Mouse (Mus musculus) kidney, postnatal 25 days (tissue): ENCODE data around the gene Ulk4.

Experiments used
- DNase-seq, 2 experiments: peaks; one replicate each; pipeline ENCODE4 v3.0.0; 2021; ENCODE audit warnings: mixed read lengths in 2 of 2

The Ulk4 gene

DNA sequence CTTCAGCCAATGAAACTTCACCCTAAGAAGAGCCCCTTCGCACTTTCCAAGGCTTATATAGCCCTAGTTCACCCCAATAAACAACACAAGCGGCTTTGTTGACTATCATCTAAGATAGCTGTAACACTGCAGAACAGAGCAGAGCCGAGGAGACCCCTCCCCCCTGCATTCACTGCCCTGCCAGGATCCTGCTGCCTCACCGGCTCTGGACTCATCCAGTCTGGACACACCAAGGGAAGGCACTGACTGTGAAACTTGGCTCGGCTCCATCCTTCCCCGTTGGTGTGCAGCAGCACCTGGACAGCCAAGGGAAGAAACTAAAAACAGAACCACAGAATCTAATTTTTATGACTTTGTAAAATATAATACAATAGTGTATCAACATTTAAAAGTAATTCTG lies 91.2 kb downstream of the Ulk4 start:
- peak; percentile 50 to 64 for DNase-seq

DNA sequence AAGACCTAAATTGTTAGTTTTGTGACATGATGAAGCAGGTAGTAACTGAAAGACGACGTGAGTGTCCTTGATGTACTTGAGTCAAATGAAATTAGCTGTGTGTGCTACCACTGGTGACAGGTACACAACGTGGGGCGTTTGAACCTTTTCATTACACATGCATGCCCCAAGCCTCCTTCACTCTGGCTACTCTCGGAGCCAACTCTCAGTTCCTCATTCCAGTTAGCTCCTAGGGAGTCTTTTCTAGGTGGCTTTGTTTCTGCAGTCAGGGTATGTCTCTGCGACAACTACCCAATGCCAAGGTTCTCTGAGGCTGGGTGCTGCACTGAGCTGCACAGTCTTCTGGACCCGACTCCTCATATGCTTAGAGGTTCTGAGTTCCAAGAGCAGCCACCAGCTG lies 100.6 kb downstream of the Ulk4 start:
- DNase-seq: no peak

DNA sequence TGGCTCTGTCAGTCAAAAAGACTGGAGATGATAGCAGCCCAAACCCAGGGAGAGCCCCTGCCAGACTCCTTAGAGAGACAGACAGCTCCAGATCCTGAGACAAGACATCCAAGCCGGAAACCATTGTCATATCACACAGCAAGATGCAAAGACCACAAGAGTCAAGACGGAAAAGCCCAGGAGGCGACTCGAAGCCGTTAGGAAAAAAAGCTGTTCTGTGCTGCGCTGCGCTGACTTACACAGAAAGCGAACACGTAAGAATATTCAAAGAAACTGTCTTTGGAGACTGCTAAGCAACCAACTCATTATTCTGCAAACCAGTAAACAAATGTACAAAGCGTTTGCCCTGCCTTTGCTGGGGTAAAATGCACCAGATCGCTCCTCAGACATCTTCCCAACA lies 101.8 kb downstream of the Ulk4 start:
- DNase-seq: no peak

DNA sequence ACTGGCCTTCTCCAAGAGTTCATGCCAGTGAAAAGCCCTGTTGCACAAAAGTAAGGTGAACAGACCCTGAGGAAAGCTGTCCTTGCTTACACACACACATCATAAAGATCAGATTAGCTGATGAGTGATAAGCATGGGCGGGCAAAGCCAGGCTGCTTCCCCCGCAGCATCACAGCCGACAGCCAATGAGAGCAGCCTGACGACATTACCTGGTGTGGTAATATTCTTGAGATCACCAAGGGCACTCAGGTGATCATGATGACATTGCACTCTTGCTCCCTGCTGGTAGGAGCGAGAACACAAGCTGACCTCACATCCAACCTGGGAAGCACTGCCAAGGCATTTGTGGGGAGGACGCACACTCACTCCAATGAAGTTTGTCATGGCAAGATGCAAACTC lies 104.9 kb downstream of the Ulk4 start:
- DNase-seq: no peak

DNA sequence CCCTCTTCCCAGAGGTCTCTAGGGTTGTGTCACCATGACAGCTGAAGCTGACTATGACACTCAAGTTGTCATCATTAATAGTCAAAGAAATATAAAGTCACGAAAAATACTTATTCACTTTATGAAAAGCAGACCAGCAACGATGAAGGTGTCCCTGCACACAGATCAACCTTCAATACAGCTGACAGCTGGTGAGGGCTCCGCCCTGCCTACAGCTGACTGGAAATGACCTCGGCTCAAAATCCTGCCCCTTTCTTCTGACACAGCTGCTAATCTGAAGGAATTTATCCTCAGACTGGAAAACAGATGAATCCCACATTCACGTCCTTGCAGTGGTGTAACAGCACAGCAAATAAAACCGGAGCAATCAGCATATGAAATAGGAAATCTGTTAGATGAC lies 105.4 kb downstream of the Ulk4 start:
- no peak for DNase-seq

DNA sequence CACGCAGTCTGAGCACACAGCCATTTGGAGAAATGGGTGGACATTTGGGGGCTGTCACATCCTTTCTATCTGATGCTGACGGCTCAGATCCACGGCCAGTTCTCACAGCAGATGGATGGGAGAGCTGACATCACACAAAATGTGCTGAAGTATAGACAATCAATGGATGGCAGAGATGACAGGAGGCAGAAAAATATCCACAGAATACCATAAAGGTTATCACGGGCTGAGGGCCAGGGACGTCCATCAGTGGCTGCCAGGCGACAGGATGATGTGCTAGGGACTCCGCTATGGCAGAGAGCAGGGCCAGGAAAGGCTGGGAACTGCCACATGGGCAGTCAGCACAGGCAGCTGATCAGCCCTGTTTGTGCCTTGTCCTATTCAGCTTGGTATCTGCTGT lies 112.4 kb downstream of the Ulk4 start:
- no peak for DNase-seq

DNA sequence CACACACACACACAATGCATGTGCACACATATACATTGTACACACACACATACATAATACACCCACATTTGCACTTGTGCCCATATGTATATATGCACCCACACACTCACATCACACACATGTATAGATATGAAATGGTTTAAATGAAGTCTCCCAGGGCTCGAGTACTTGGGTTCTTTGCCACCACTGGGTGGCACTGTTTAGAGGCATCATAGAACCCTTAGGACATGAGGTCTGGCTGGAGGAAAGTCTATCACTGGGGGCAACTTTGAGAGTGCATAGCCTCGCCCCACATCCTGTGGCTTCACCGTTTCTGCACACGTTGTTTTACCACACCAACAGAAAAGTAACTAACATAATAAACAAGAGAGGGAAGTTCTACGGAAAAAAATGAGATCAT lies 114.2 kb downstream of the Ulk4 start:
- peak in 1 of 2 experiments; percentile 33 for DNase-seq

DNA sequence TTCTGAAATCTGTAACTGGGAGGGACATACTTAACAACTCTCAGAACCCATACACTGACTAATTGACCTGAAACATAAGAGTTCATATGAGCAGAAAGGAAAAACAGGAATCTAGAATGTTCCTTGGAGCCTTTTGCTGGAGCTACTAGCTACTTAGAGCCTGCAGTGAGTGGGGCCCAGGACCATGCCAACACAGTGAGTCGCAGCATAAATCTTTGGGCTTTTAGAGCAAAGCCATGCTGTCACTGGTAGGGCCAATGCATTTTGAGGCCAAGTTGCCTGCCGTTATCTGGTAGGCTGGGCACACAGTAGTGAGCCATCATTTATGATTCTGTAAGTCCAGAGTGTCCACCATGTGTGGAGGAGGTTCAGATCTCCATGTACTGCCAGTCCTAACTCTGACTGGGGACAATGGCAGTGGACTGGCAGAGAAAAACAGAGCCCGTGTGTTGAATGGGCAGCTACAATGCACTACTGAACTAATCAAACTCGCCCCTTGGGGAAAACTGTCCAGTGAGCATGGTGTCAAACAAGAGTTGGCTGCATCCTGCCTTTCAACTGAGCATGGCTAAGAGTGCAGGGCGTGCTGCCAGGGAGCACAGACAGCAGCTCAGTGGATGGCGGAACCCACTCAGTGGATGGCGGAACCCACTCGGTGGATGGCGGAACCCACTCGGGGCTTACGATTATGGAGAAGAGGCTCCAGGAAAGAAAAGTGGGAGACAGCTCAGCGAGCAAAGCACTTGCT lies 115.0 kb downstream of the Ulk4 start:
- DNase-seq: no peak

DNA sequence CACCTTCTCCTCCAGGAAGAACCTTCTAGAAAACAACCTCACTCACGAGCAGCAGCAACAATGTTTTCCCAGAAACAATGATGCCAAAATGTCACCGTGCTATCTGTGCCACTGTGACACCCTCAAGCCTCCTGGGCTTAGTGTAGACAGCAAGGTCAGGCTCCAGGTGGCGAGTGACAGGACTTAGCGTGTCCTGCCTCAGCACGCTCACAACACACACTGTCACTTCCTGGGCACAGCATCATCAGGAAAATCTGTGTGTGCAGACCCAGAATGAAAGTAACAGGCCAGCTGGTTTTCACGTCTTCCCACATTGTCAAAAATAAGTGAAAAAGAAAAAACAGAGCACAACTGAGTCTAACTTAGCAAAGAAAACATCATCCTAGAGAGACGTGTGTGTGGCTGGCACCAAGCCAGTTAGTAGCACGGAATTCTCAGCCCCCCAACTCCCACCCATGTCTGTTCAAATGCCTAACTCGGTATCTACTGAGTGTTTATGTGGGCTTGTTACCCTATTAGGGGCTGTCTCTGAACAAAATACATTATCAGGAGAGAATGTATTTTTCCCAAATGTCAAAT lies 120.7 kb downstream of the Ulk4 start:
- no peak for DNase-seq

DNA sequence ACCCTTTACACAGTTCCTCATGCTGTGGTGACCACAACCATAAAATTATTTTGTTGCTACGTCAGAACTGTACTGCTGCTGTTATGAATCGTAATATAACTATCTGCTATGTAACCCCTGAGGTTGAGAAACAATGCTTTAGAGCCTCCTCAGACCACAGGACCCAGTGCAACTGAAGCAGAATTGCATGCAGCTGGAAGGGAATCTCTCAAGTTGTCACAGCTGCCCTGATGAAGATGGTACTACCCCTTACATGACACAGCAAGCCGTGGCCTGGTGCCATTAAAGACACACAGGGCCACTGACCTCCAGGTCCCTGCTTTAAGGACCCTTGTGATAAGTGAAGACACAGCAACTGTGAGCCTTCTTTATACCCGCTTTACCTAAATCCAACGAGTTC lies 123.7 kb downstream of the Ulk4 start:
- DNase-seq: no peak

DNA sequence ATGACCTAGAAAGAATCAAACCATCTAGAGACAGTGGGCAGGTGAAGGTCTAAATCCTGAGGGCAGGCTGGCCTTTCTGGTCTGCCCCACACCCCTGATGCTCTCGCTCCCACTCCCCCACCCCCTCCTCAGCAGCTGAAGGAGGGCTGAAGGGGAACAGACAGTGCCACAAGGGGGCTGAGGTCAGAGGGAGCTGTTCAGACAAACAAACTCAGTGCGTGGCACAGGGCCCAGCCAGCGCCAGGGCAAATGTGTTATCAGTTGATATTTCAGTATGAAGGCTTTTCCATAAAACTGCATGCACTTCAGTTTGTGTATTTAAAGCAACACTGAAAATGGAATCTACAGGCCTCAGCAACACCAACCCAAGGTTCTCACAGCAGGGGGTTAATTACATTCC lies 128.4 kb downstream of the Ulk4 start:
- DNase-seq: no peak

DNA sequence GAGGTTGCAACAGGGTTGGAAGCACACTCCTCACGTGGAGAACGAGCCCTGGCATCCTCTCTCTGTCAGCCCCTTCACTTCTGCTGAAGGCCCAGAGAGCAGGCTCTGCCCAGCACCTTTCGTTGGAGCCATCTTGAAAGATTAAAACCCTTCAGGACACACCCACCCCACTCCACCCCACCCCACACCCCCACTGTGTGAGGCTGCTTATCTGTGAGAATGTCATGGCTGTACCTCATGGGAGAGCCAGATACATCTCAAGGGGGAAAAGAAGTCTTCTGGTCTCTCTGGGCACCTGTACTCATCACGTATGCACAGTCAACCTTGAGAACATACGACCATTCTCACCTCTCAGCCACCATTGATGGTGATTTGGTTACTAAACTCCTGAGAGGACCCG lies 133.8 kb downstream of the Ulk4 start:
- no peak for DNase-seq

DNA sequence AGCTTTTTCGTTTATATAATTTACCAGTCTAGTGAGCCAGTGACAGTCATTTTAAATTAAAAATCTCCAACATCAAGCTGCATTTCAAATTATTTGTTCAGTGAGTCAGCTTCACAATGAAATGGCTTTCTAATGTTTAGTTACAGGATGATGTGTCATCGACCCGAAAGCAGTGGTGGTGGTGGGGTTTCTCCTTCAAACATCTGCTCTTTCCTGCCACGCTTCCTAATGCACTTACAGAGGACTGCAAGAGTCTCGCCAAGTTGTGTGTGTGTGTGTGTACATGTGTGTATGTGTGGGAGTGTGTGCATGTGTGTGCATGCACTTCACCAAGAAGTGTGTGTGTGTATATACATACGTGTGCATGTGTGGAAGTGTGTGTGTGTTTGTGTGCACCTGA lies 144.4 kb downstream of the Ulk4 start:
- DNase-seq: no peak

DNA sequence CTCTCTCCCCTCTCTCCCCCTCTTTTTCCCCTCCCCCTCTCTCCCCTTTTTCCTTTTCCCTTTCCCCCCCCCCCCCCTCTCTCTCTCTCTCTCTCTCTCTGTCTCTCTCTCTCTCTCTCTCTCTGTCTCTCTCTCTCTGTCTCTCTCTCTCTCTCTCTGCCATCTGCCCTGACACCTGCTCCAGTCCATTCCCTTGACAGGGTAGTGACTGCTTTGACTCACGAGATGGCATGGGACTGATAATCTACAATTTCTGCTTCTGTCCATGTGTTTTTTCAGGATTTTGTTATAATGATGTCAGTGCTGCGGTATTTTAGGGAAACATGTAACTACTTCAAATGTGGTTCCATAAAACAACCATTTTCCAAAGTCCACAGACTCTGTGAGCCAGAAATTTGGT lies 147.5 kb downstream of the Ulk4 start:
- DNase-seq: no peak

DNA sequence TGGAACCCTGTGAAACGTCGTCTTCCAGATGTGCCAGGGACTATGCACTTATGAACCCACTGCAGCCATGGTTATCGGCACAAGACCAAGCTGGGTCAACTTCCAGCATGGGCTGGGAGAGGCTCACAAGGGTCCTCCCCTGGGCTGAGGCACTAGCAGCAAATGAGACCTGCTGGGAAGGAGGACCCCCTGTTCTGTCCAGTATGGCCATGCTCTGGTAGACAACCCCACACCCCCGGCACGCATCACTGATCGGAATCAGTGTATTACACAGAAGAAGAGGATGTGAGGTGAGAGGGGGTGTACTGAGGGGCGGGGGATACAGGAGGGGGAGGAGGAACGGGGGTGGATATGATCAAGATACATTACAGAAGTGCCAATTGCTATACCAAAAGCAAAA lies 148.1 kb downstream of the Ulk4 start:
- DNase-seq: no peak

DNA sequence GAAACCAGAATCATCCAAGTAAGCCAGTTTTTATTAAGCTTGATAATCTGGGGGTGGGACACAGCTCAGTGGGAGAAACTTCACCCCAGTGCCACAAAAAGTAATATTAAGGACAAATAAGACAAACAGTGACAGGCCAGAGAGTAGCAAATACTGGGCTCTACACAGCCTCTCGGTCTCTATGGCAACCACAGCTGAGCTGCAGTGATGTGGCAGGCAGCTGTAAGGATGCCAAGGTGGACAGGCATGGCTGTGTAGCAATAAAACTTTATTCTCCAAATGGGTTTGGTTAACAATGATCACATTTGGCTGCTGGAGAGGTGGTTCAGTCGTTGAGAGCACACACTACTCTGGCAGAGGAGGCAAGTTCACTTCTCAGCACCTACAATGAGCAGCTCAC lies 150.0 kb downstream of the Ulk4 start:
- DNase-seq: no peak

DNA sequence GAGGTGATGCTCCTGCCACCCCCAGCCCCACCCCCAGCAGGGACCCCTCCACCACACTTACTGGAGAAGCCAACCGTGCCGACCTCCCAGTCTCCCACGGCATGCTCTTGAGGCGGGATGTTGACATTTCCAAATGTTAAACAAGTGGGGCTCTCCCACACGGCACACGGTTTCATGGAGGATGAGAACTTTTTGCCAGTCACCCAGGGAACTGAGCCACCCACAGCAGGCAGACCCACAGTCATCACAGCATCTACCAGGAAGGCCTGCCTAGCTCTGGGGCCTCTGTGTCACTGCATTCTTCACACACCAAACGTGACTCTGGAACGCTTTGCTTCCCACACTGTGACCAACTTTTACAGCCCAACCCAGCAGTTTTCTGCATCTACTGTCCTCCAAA lies 152.3 kb downstream of the Ulk4 start:
- DNase-seq: no peak

DNA sequence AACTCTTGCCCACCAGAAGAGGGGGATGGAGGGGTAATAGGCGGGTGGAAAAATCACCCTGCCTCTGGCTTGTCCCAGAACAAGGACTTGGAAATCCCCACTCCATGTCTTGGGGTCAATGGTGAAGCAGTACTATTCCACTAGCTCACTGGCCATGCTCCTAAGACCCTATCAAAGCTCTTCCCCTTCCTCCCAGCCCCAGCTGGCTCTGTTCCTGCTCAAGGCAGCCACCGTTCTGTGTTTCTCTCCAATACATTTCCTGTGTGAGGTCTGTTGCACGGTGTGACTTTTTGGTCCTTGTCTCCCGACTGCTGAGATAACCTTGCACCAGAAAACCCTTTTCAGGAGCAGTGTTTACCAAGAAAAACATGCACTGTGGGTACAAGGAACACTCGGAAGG lies 155.0 kb downstream of the Ulk4 start:
- no peak for DNase-seq

DNA sequence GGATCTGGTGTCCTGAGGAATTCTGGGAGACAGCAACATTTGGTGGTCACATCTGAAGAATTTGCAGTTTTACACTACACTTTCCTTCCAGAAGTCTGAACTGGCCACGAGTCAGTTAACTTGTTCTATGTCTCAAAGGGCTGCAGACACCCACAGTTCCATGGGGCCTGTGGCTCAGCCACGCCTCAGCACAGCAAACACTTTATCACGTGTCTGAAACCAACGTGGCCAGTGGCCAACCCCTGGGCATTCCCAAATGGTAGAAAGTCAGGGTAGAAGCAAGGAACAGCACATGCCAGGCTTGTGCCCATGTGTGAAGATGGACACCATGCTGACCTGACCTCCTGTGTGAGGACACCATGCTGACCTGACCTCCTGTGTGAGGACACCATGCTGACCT lies 159.1 kb downstream of the Ulk4 start:
- no peak for DNase-seq

DNA sequence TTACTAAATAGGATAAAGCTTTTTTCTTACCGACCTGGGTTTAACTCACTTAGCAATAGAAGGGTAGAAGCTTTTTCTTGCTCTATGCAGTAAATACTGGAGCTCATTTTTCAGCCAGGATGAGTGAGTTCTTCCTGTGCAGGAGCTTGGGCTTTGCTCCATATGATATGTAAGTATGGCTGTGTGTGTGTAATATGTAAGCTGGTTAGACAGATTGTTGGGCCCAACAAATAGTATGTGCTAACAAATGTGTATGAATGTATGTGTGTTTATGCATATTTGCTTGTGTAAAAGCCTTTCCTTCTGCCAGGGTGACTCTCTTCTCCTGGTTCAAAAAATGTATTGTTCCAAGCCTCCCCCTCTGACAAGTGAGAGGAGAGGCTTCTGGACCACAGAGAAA lies 164.9 kb downstream of the Ulk4 start:
- DNase-seq: no peak

DNA sequence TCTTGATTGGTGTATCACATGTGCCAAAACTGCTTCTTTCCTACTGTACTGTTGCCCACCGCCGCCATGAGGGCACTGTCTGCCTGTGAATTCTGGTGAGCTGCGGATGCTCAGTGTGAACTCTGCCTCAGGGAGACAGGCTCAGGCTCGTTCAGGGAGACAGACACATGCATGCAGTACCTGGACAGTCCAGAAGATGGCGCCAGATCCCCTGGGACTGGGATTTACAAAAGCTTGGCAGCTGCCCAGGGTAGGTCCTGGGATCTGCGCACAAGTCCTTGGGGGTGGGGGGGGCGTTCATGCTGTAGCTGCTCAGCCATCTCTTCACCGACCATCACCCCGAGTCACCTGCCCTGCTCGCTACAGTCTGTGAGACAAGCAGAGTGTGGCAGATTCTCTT lies 168.9 kb downstream of the Ulk4 start:
- peak; percentile 75 to 85 for DNase-seq

DNA sequence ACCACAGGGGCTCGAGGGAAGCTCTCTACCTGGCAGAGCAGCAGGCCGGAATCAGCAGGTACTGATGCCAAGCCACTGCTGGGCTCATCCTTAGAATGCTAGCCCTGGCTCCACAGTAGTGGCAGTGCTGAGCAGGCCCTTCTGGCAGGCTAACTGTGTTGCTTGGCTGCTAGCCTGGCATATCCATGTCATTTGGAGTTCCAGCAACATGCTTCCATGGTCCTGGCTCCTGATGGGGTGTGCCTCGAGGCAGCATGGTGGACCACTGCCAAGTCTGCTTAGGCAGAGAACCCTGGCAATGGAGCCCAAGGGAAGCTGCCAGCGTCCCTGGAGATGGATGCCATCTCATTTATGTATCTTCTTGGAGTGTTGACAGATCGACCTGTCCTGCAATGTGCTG lies 169.4 kb downstream of the Ulk4 start:
- peak; percentile 34 to 41 for DNase-seq

DNA sequence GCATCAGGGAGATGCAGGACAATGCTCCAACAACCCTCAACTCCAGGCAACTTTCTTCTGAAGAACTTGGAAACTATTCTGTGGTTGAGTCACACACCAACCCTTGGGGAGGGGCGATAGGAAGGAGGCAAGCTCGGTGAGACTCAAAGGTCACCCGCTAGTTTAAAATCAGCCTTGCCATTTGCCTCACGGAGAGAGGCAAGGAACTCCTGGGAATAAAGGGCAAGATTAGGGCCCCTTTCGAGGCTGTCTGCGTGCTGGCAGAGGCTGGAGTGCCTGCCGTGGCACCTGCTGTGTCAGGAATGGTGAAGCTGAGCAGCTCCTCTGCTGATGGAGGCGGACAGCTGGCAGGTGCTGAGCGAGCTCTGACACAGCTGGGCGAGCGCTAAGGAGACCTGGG lies 169.9 kb downstream of the Ulk4 start:
- peak; percentile 26 to 59 for DNase-seq

DNA sequence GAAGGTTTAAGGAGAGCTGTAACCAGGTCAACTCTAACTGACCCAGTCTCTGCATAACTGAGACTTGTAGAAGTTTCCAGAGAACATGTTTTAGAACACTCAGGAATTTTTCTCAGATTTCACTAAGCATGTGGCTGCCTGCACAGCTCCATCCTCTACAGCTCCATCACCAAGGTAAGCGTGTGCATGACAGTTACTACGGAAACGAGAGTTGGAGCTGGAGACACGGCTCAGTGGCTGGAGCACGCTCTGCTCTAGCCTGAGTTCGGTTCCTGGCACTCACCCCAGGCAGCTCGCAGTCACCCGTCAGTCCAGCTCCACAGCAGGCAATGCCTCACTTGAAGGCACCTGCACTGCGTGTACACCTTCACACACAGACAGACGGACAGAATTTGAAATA lies 175.5 kb downstream of the Ulk4 start:
- DNase-seq: no peak

DNA sequence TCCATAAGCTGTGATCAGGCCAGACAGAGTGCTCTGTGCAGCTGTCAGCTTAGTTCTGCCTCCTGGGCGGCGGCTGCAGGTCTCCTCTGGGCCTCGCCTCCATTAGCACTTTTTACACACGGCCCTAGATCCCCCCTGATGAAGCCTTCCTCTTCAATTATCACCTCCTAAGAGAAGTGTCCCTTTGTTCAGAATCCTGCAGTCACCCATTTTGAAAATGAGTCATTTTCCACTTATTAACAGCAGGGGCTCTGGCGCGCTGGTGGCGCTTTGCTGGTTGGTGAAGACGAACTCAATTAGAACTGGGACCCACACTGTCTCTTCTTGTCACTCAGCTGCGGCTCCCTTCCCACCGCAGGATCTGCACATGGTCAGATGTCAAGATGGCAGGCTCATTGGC lies 177.5 kb downstream of the Ulk4 start:
- no peak for DNase-seq
